Mouse (Mus musculus): ENCODE measurements around the gene Rhou. TPM values are rescaled to one million over a fixed set of nuclear protein-coding genes. Genes with fewer than 3 reads are reported as not detected.
A peak's percentile ranks its signal among the peaks of the same experiment; 100 is the strongest.

Rhou gene
- polyA plus RNA-seq, 1 experiment from 2014 or later = 1.6 TPM

- Histone ChIP-seq H3K27me3 (replicated peaks) (0 out of 2 replicates have a peak, but pooled peaks cover 6% of the 10 kb centered on the region), H3K4me2 (no peak overlapping the region), H3K36me3 (no peaks in the 10 kb centered on the region), H3K9me3 (replicated peaks) (no peaks in the 10 kb centered on the region), H3K27ac (no peak overlapping the region), H3K4me1 (peaks cover 12% of the 10 kb centered on the region), H3K9ac (no peak overlapping the region), H3K4me3 (no peak overlapping the region)
- WGBS (ENCODE audit: insufficient replicate concordance) = 30% methylated on average over 5 of the region's 5 CpGs
- ATAC-seq = no peak
These were observed 21.9 kb downstream of the Rhou start for GRCm38 (mm10) chr8:123675611-123676010.

DNA sequence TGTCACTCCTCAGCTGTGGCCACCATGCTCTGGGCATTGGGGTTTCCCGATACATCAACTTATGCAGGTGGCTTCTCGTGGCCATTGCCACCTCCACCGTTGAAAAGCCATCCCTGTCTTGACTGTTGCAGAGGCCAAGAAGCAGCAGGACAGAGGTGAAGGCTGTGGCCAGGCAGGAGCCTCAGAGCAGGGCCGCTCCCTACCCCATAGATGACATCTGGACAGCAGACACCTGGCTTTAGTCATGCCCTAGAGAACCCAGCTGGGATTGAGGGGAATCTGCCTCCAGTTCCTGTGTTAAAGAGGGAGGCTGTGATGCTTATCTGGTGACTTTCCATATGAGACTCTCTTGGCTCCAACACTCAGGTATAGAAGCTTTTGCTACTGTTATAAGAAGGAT, 24.7 kb downstream of the Rhou start:
- Histone ChIP-seq H3K9me3 (replicated peaks) (no peaks in the 10 kb centered on the region), H3K4me3 (no peak overlapping the region), H3K4me2 (no peak overlapping the region), H3K9ac (no peak overlapping the region), H3K27me3 (replicated peaks) (no peaks in the 10 kb centered on the region), H3K27ac (no peak overlapping the region), H3K4me1 (peaks cover 17% of the 10 kb centered on the region), H3K36me3 (no peaks in the 10 kb centered on the region)
- ATAC-seq = no peak
- WGBS (ENCODE audit: insufficient replicate concordance) = 72% methylated on average over 4 of the region's 4 CpGs

DNA sequence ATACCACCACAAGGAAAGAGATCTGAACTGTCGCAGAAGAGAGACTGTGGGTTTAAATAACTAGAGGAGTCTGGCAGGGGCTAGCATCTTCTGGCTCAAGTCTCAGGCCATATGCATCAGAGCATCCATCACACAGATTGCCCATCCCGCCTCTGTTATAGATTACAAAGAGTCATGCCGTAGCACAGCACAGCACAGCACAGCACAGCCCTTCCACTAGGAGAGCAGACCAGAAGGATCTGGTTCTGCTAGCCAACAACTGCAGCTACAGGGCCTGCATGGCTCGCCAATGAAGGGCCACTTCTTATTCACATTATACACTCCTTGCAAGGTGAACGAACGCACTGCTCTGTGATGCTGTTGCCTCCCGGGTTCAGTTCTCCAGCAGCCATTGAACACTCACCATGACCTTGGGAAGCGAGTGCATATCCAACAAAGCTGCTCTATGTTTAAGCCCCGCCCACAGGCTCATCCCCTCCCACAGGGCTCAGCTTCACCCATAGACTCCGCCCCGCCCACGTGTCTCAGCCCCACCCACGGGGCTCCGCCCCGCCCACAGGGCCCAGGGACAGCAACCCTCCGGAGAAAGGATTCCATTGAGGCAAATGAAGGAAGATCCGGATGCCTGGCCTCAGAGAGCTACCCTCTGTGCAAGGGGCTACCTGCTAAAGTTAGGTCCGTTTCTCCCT, 28.5 kb downstream of the Rhou start:
- 23% methylated on average over 18 of the region's 18 CpGs for WGBS (ENCODE audit: insufficient replicate concordance)
- peak; percentile 63 for ATAC-seq
- no peak overlapping the region for H3K4me3 ChIP-seq
- H3K9ac ChIP-seq = no peak overlapping the region
- H3K4me2 ChIP-seq = no peak overlapping the region
- H3K36me3 ChIP-seq = no peaks in the 10 kb centered on the region
- no peaks in the 10 kb centered on the region for H3K9me3 ChIP-seq (replicated peaks)
- H3K27ac ChIP-seq = no peak overlapping the region
- H3K27me3 ChIP-seq (replicated peaks) = peaks cover 7% of the 10 kb centered on the region
- H3K4me1 ChIP-seq = peaks cover 10% of the 10 kb centered on the region

DNA sequence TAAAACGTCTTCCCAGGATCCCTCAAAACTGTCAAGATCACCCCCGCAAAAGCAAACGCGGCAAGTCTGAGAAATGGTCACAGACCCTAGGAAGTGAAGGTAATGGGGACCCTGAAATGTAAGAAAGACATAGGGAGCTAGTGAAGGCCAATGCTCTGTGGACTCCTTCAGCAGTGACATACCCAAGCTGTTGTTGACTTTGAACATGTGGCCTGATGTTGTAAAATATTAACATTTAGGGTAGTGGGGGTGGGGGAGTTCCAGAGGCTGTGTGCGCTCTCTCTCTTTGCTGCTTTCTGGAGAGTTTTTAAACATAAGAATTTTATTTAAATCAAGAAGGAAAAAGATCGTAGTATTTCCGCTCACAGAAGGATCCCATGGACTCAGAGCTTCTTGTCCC, 29.6 kb downstream of the Rhou start:
- WGBS (ENCODE audit: insufficient replicate concordance) = 50% methylated on average over 7 of the region's 7 CpGs
- no peak for ATAC-seq

DNA sequence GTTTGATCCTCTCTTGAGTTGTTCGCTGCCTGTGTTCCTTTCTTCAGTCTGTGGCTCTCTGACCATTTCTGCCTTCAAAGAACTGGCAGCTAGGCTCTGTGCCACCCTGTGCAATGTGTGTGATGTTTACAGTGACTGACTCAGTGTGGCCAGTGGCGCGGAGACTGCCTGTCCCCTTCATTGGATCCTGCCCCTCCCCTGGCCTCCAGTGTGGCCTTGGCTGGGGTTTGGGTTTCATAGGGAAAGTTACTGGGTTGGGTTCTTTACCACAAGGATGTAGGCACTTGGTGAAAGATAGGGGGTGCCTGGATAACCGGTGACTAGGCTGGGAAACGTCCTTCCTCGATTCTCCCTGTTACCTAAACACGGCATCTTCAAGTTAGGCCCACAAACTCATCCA, 31.1 kb downstream of the Rhou start:
- no peaks in the 10 kb centered on the region for H3K9me3 ChIP-seq (replicated peaks)
- H3K27ac ChIP-seq = no peak overlapping the region
- WGBS (ENCODE audit: insufficient replicate concordance) = 76% methylated on average over 7 of the region's 7 CpGs
- H3K9ac ChIP-seq = no peak overlapping the region
- H3K4me1 ChIP-seq = peaks cover 10% of the 10 kb centered on the region
- no peak for ATAC-seq
- peaks cover 16% of the 10 kb centered on the region for H3K27me3 ChIP-seq (replicated peaks)
- no peak overlapping the region for H3K4me2 ChIP-seq
- no peaks in the 10 kb centered on the region for H3K36me3 ChIP-seq
- H3K4me3 ChIP-seq = no peak overlapping the region

More for the DNA sequence above, 29.6 kb downstream of the Rhou start:
- no peaks in the 10 kb centered on the region for H3K36me3 ChIP-seq
- H3K4me1 ChIP-seq = peaks cover 10% of the 10 kb centered on the region
- peak overlapping the region; percentile 18; the same call in 1 of the 2 replicates for H3K27ac ChIP-seq
- H3K4me3 ChIP-seq = no peak overlapping the region
- no peak overlapping the region for H3K9ac ChIP-seq
- no peak overlapping the region for H3K4me2 ChIP-seq
- H3K9me3 ChIP-seq (replicated peaks) = no peaks in the 10 kb centered on the region
- H3K27me3 ChIP-seq (replicated peaks) = peaks cover 7% of the 10 kb centered on the region

DNA sequence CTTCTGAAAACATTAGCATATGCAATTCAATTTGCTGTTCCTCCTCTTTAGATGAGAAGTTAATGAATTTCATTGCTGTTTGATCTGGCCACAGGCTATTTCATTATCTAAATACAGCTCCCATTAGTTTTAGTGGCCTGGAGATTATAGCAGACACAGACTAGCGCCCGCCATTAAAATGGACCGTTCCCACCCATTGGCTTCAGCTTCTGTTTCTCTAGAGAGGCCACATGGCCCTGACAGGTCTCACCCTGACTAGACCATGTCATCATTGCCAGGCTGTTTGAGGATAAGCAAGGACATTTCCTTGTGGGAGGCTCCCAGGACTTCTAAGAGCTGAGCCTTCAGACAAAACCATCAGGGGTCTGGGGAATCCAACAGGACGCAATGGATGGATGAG, 31.7 kb downstream of the Rhou start:
- H3K9ac ChIP-seq = no peak overlapping the region

DNA sequence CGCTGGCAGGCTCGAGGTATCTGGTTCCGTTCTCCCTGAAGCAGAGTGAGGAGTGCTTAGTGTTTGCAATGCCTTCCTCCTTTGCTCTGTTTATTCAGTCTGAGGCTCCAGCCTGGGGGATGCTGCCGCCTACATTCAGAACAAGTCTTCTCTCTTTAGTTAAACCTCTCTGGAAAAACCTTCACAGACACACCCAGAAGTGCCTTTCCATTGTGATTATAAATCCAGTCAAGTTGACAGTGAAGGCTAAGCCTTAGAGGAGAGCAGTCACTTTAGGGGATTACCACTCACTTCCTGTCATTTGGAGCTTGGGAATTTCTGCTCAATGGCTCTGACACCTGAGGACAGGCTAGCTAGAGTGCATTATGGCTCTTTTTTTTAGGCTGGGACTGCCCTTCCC, 34.1 kb downstream of the Rhou start:
- no peak overlapping the region for H3K4me2 ChIP-seq
- H3K27me3 ChIP-seq (replicated peaks) = peaks cover 32% of the 10 kb centered on the region
- H3K9me3 ChIP-seq (replicated peaks) = no peaks in the 10 kb centered on the region
- no peaks in the 10 kb centered on the region for H3K36me3 ChIP-seq
- no peak overlapping the region for H3K4me3 ChIP-seq
- ATAC-seq = no peak
- 0 out of 2 replicates have a peak, but pooled peaks cover under 1% of the 10 kb centered on the region for H3K4me1 ChIP-seq
- no peak overlapping the region for H3K27ac ChIP-seq
- 46% methylated on average over 4 of the region's 4 CpGs for WGBS (ENCODE audit: insufficient replicate concordance)
- H3K9ac ChIP-seq = no peak overlapping the region

More for the DNA sequence above, 31.7 kb downstream of the Rhou start:
- Histone ChIP-seq H3K4me2 (no peak overlapping the region), H3K27me3 (replicated peaks) (peaks cover 16% of the 10 kb centered on the region), H3K27ac (no peak overlapping the region), H3K9me3 (replicated peaks) (no peaks in the 10 kb centered on the region), H3K4me3 (no peak overlapping the region), H3K36me3 (no peaks in the 10 kb centered on the region), H3K4me1 (peaks cover 10% of the 10 kb centered on the region)
- no peak for ATAC-seq
- 78% methylated on average over 4 of the region's 4 CpGs for WGBS (ENCODE audit: insufficient replicate concordance)

GRCm38 (mm10) chr8:123692165-123692962, 38.6 kb downstream of the Rhou start:
- ATAC-seq = no peak
- WGBS (ENCODE audit: insufficient replicate concordance) = 64% methylated on average over 10 of the region's 10 CpGs
- H3K9ac ChIP-seq = no peak overlapping the region
- H3K27ac ChIP-seq = no peak overlapping the region
- H3K36me3 ChIP-seq = no peaks in the 10 kb centered on the region
- peaks cover 41% of the 10 kb centered on the region for H3K27me3 ChIP-seq (replicated peaks)
- no peaks in the 10 kb centered on the region for H3K9me3 ChIP-seq (replicated peaks)
- no peak overlapping the region for H3K4me3 ChIP-seq
- no peak overlapping the region for H3K4me2 ChIP-seq
- no peaks in the 10 kb centered on the region for H3K4me1 ChIP-seq

DNA sequence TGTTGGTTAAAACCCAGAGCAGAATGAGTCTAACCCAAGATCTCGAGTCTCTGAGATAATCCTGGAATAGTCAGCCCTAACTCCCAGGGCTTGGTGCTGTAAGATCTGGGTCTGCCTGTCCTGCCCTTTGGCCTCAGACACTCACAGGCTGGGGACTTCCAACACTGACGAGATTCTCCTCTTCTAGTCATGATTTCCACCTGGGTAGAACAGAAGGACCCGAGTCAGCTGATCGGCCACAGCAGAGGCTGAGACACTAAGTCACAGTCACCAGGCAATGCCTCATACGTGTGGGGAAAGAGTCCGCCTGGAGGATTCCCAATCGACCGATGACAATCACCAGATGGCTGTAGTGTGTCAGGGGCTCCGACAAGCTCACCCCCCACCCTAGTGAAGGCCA, 42.4 kb downstream of the Rhou start:
- 46% methylated on average over 9 of the region's 9 CpGs for WGBS (ENCODE audit: insufficient replicate concordance)
- Histone ChIP-seq H3K4me2 (no peak overlapping the region), H3K4me3 (no peak overlapping the region), H3K27me3 (replicated peaks) (peaks cover 45% of the 10 kb centered on the region), H3K4me1 (no peaks in the 10 kb centered on the region), H3K9ac (no peak overlapping the region), H3K9me3 (replicated peaks) (no peaks in the 10 kb centered on the region), H3K36me3 (no peaks in the 10 kb centered on the region), H3K27ac (no peak overlapping the region)
- ATAC-seq = no peak

DNA sequence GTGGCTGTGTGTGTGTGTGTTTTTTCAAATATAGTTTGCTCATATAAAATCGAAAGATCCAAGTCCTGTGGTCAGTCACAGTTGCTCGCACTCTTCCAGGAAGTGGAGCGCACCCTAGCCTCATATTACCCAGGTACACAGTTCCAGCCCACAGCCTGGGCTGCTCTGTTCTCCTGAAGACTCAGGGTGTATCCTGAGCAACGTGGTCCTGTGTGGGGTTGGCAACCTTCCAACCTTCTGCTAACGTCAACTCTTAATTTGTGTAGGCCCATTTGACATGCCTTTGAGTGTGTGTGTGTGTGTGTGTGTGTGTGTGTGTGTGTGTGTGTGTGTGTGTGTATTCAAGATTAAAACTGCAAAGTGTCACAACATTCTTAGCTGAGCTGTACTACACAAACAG, 43.6 kb downstream of the Rhou start:
- H3K27me3 ChIP-seq (replicated peaks) = peaks cover 39% of the 10 kb centered on the region
- no peak overlapping the region for H3K27ac ChIP-seq
- H3K4me1 ChIP-seq = peaks cover 4% of the 10 kb centered on the region
- H3K4me2 ChIP-seq = no peak overlapping the region
- no peaks in the 10 kb centered on the region for H3K9me3 ChIP-seq (replicated peaks)
- 56% methylated on average over 5 of the region's 5 CpGs for WGBS (ENCODE audit: insufficient replicate concordance)
- no peak overlapping the region for H3K4me3 ChIP-seq
- H3K9ac ChIP-seq = no peak overlapping the region
- H3K36me3 ChIP-seq = no peaks in the 10 kb centered on the region
- no peak for ATAC-seq

DNA sequence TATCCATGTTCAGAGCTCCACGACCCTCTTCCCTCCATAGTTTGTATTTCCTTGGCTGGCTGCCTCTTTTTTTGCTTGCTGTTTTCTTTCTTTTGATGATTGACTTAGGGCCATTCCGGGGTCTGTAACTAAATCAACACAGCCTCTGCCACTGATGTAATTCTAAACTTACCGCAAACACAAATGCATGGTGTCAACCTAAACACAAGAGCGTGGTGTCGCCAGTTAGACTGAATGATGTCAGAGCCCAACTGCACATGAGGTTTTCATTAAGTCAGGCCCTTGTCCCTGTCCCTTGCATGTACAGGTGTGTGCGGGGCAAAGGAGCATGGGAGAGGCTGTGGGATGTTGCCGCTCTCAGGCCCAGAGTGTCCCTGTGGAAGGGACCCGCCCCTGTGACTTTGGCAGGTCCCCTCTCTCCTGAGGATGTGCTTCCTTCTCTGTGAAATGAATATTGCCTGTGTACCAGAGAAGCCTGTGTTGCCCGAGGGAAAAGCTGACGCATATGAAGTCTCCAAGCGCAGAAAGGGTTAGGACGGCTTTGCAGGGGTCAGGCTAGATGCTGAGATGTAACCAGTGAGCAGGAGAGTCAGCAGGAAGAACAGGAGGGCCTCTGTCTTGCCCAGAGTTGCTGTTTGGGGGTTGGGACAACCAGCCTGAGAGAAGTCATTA, 46.8 kb downstream of the Rhou start:
- Histone ChIP-seq H3K4me2 (no peak overlapping the region), H3K9ac (no peak overlapping the region), H3K4me1 (peaks cover 6% of the 10 kb centered on the region), H3K4me3 (no peak overlapping the region), H3K9me3 (replicated peaks) (no peaks in the 10 kb centered on the region), H3K27ac (no peak overlapping the region), H3K27me3 (replicated peaks) (peaks cover 27% of the 10 kb centered on the region), H3K36me3 (no peaks in the 10 kb centered on the region)
- ATAC-seq = no peak
- 70% methylated on average over 12 of the region's 12 CpGs for WGBS (ENCODE audit: insufficient replicate concordance)
